Mouse (Mus musculus) Muller cell, postnatal 12 days (primary cell): Measurements from ENCODE around the gene Ptges2.

Experiments
- DNase-seq: peaks from one replicate; pipeline ENCODE4 v3.0.0-alpha.2; 2015; ENCODE audit errors: inconsistent ontology term

Gene Ptges2

GRCm38 (mm10) chr2:32375317-32375940, 20.3 kb upstream of the Ptges2 start:
- no peak for DNase-seq

- no peak for DNase-seq
These were observed 18.7 kb upstream of the Ptges2 start for GRCm38 (mm10) chr2:32376963-32377362.

GRCm38 (mm10) chr2:32380001-32380500, 15.6 kb upstream of the Ptges2 start:
- peak; percentile 57 for DNase-seq

- no peak for DNase-seq
These were observed 14.4 kb upstream of the Ptges2 start for GRCm38 (mm10) chr2:32381141-32381774.

GRCm38 (mm10) chr2:32381775-32382223, 13.9 kb upstream of the Ptges2 start, which contains the start of gene 1110008P14Rik:
1110008P14Rik (minus strand) TSS chr2:32381938.
- DNase-seq, result peak; percentile 95

GRCm38 (mm10) chr2:32382689-32383088, 13.0 kb upstream of the Ptges2 start:
- DNase-seq, result no peak

- no peak for DNase-seq
These were observed 7.8 kb upstream of the Ptges2 start, which contains the start of gene Lcn2 for GRCm38 (mm10) chr2:32387706-32388490. Lcn2 (minus strand) TSS chr2:32388252.

GRCm38 (mm10) chr2:32389157-32389556, 6.5 kb upstream of the Ptges2 start:
- no peak for DNase-seq

- no peak for DNase-seq
These were observed 4.8 kb upstream of the Ptges2 start for GRCm38 (mm10) chr2:32390871-32391270.

- DNase-seq, result no peak
These were observed 3.6 kb upstream of the Ptges2 start for GRCm38 (mm10) chr2:32392063-32392462.

- no peak for DNase-seq
These were observed 723 bp upstream of the Ptges2 start for GRCm38 (mm10) chr2:32394973-32395372.

- DNase-seq, result peak; percentile 97
These were observed 388 bp downstream of the Ptges2 start for GRCm38 (mm10) chr2:32395946-32396621.

GRCm38 (mm10) chr2:32396695-32397094, 999 bp downstream of the Ptges2 start:
- no peak for DNase-seq

GRCm38 (mm10) chr2:32404663-32405062, 9.0 kb downstream of the Ptges2 start:
- peak; percentile 81 for DNase-seq

- no peak for DNase-seq
These were observed 11.6 kb downstream of the Ptges2 start for GRCm38 (mm10) chr2:32407144-32407824.

GRCm38 (mm10) chr2:32408429-32409424, 13.0 kb downstream of the Ptges2 start:
- DNase-seq, result no peak

- DNase-seq, result peak; percentile 58
These were observed 15.7 kb downstream of the Ptges2 start for GRCm38 (mm10) chr2:32411407-32411806.

- no peak for DNase-seq
These were observed 17.2 kb downstream of the Ptges2 start for GRCm38 (mm10) chr2:32412742-32413531.

- no peak for DNase-seq
These were observed 18.2 kb downstream of the Ptges2 start for GRCm38 (mm10) chr2:32413936-32414335.
